Mouse (Mus musculus): ENCODE measurements around the gene Hdac4. TPM values are rescaled to one million over a fixed set of nuclear protein-coding genes. Genes with fewer than 3 reads are reported as not detected.

Hdac4 gene
- 15.4 and 17.5 TPM in 2 replicates for polyA plus RNA-seq (2012; rRNA removed)

DNA sequence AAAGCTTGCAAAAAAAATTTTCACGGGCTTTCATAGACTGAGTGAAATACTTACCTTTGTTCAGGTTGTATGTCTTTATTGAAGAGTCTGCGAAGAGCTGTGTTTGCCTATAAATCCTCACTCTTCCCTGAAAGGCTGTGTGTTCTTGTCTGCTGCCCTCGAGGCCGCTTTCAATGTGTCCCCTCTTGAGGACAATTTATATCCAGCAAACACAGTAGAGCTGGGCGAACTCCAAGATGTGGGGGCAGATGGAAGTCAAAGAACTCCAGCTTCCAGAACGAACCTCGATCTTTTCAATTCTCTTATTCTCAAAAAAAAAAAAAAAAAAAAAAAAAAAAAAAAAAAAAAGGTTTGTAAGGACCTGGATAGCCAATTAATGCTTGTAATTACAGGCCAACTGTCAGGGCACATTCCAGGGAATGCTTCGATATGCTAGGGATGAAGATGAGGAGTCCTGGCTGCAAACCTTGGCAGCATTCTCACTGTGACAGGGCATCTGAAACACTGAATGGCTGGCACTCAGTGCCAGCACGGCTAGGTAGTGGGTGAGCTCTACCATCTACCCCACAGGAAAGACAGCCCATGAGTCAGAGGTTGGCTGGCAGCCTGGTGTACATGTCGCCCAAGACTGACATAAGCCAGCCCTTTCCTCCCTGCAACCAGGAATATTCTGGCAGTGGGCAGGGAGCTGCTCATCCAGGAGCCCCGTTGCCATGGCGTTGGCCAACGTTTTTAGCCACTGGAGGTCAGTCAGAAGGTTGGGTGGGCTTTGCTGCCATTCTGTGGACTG lies at the start of gene Hdac4:
Hdac4 (minus strand) TSS at position 340 of the 790 bp plus-strand sequence.
- DNase-seq (ENCODE audit: low spot score): no peak

GRCm38 (mm10) chr1:92243549-92243948 lies 48.0 kb upstream of the Hdac4 start:
- DNase-seq (ENCODE audit: low spot score): no peak

- no peak for DNase-seq (ENCODE audit: low spot score)
Observed at GRCm38 (mm10) chr1:92240072-92240471, 44.6 kb upstream of the Hdac4 start.

DNA sequence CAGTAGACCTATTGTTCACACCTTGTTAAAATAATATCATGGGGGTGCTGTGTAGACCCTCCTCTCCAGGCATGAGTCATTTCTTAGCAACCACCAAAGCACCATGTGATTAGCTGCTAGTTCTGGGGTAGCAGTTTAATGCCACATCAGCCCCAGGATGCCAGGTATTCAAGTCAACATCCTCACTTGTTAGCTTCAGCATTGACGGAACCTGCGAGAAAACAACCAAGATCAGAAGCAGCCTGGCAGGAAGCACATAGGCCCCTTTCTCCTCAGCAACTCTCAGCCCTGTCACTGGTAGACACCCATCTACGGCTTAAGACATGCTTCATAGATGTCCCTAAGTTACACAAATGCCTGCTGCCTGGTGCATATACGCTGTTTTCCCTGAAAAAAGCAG lies 40.1 kb upstream of the Hdac4 start:
- no peak for DNase-seq (ENCODE audit: low spot score)

- DNase-seq (ENCODE audit: low spot score): no peak
Observed at GRCm38 (mm10) chr1:92225297-92225696, 29.8 kb upstream of the Hdac4 start.

GRCm38 (mm10) chr1:92223956-92224891 lies 28.7 kb upstream of the Hdac4 start:
- DNase-seq (ENCODE audit: low spot score): no peak

GRCm38 (mm10) chr1:92216710-92217109 lies 21.2 kb upstream of the Hdac4 start:
- DNase-seq (ENCODE audit: low spot score): no peak

GRCm38 (mm10) chr1:92215996-92216630 lies 20.6 kb upstream of the Hdac4 start:
- DNase-seq (ENCODE audit: low spot score): no peak

DNA sequence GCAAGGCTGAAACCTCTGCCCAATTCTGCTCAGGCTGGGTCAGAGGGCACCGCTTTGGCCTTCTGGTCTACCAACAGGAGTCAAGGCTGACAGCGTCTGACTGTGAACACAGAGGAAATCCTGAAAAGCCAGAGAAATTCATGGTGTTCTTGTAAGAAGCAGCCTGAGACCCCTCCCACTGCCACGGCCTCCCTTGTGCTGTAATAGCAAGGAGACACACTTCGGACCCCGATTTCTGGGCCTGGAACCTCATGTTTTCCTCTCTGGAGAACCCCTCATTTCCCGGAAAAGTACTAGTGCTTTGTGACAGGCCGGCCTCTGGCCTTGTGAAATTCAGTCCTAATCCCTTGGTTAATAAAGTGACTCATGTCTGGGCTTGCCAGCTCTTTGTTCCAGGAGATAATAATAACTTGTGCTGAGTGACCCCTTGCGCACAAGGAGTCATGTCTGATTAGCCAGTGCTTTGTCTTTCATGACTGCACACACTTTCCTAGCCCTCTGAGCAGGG lies 19.7 kb upstream of the Hdac4 start:
- DNase-seq (ENCODE audit: low spot score): no peak

DNA sequence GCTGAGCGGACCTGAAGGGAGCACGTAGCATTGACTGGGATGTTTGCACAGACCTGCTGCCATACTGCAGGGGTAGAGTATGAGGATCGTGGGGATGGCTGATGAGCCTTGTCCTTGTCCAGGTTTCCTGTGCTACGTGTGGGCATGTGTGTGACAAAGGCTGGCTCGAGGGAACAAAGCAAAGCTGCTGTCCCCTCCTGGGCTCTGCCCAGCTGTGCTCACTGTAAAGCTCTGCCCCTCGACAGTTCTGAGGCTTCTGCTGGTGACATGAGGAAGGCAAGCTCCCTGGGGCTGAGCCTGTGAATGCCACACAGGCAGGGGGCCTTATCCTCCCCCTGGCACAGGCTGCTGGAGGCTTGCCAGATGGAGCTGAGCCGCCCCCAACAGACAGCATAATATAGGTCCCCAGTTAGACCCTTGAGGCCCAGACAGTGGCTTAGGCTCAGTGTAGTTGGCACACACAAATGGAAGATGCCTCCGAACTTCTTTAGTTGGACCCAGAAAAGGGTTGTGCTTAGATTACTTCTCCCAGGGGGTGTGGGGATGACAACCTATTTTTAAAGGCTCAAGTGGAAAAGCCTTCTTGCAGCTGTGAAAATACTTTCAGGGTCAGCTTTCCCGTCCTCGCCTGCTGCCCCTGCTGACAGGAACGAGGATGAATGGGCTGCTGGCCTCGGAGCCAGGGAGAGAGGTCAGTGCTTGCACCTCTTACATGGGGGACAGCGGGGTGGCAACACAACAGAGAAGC lies 16.7 kb upstream of the Hdac4 start:
- DNase-seq (ENCODE audit: low spot score): no peak

DNA sequence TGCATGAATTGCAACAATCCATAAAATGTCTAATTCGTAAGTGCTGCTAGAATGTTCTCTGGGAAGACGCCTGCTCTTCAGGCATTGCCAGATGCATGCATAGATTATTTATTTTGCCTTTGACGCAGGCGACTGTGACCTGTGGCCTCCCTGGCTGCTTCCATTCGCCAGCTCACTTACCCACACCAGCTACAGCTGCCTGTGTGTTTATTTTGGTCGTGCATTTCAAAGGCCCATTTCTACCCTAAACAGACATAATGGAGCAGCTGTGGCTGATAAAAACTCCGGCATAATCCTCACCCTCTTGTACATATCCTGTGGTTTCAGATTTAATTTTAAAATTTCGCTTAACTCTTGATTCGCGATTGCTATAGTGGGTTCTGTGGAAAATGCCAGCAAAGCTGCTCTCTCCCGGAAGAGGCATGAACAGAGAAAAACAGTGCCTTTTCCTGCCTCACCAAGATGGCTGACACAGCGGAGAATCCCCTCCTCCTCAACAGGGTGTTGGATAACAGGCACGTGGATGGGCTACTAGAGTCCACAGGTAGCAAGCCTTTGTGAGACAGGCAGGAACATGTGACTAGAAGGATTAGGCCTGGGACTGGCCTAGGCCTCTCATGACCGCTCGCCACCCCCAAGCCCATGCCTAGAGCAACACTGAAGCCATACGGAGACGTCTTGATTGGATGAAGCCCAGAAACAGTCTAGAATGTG lies 7.3 kb upstream of the Hdac4 start:
- no peak for DNase-seq (ENCODE audit: low spot score)

GRCm38 (mm10) chr1:92190463-92190862 lies 5.0 kb downstream of the Hdac4 start:
- no peak for DNase-seq (ENCODE audit: low spot score)

DNA sequence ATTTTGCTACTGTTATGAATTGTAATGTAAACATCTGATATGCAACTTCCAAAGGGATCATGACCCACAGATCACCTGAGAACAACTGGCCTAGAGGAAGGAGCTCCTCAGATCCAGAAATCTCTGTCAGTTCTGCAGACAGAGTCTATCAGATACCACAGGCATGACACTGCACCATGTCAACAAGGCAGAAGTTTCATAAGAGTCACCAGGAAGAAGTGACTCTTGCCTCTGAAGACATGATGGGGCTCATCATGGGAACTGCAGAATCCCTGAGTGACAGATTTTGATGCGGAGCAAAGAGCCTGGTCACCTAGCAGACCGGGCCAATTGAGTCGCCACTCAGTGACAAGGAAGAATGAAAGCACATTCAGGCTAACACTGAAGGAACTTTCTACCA lies 8.4 kb downstream of the Hdac4 start:
- DNase-seq (ENCODE audit: low spot score): no peak

DNA sequence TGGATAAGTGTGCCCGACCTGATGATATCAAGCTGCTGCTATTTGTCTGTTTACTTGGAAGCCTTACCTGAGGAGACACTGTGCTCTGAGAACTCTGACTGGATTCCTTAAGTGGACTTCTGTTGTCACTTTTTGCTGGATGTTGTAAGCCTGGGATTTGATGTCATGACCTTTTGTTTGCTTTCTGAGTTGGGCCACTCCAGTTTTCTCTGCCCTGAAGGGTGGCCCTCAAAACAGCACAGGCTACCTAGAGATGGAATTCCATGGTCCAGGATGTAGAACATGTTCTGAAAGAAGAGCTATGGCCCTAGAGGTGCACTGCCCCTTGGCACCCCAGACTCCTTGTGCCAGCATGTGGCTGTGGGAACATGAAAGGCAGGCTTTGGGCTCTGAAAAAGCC lies 10.9 kb downstream of the Hdac4 start:
- no peak for DNase-seq (ENCODE audit: low spot score)

GRCm38 (mm10) chr1:92183101-92183790 lies 12.3 kb downstream of the Hdac4 start:
- DNase-seq (ENCODE audit: low spot score): no peak

GRCm38 (mm10) chr1:92181970-92182369 lies 13.5 kb downstream of the Hdac4 start:
- DNase-seq (ENCODE audit: low spot score): no peak

DNA sequence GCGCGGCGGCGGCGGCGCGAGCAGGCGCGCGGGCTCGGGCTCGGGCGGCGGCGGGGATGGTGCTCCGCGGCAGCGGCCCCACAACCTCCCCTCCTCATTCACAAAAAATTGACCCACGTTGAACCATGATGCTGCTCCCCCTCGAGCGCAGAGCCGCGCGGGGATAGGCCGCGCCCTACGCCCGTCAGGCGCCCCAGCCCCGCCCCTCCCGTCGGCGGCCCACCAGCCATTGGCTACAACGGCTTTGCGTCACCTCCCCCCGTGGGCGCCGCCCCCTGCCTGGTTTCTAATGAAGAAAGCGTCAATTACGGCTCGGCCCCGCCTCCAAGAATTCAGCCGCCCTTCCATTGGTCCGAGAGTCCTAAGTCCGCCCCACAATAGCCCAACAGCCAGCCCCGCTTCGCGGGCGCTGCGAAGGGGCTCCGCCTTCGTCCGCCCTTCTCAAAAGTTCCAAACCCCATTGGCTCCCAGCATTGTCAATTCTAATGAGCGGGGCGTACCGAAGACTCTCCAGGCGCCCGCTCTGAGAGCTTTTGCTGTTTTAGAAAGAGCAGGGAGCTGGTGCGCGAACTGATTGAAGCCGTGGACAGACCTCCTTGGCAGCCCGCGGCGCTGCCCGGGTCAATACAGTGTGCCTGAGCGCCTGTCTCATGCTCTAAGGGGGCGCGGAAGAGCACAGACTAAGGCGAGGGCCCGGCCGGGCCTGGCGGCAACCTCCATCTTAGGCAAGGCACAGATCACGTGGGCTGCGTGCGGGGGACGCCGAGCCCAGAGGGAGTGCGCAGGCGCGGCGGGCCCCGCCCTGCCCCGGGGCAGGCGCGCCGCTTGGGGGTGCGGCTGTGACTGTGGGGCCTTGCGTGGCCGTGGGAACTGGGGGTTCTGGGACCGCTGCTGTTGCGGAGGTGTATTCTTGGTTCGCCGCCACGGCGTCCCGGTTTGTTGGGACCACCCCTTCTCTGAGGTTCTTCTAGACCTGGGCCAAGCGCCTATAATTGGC lies 15.1 kb downstream of the Hdac4 start:
- peak; percentile 97 for DNase-seq (ENCODE audit: low spot score)

DNA sequence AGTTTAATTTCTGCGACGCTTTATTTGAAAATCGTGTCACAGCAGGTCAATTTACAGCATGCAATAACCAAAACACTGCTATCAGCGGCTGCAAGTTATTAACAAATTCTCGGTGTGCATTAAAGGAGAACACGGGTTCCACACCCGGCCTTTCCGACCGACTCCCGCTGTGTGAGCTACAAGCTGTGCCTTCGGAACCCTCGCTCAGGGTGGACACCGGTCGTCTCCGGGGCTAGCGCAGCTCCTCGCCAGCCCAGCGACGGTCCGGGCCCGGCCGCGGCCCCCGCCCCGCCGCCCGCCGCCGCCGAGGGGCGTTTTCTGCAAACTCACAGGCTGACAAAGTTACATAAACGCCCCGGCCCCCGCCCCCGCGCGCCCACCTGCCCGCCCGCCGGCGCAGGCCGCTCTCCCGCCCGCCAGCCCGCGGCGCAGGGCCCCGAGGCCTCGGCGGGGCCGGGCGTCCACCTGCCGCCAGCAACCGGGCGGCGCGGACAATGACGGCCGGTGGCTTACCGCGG lies 16.0 kb downstream of the Hdac4 start:
- peak; percentile 33 for DNase-seq (ENCODE audit: low spot score)

- DNase-seq (ENCODE audit: low spot score): no peak
Observed at GRCm38 (mm10) chr1:92179070-92179469, 16.4 kb downstream of the Hdac4 start.

All from urinary bladder, adult 2 months (tissue).